Mouse (Mus musculus) embryonic fibroblast, embryonic 13.5 days (primary cell): Measurements from ENCODE around the gene Bcat1. TPM values are rescaled to one million over a fixed set of nuclear protein-coding genes. Genes with fewer than 3 reads are reported as not detected.

Source experiments
- H3K27ac ChIP-seq: 2 replicates; pipeline ENCODE4 v1.5.1; 2012; ENCODE audit warnings: low read length, control low read depth, inconsistent platforms; ENCODE audit not compliant: insufficient read depth
- H3K4me1 ChIP-seq: 2 replicates; pipeline ENCODE4 v1.6.1; 2011; ENCODE audit warnings: low read length; ENCODE audit not compliant: control insufficient read depth, insufficient read depth
- H3K4me3 ChIP-seq: 2 replicates; pipeline ENCODE4 v1.5.1; 2011; ENCODE audit warnings: mild to moderate bottlenecking, control low read depth, low read length; ENCODE audit not compliant: insufficient read depth
- CTCF ChIP-seq: IDR thresholded peaks from 2 replicates; pipeline ENCODE4 v1.5.1; 2011; ENCODE audit warnings: mild to moderate bottlenecking, control low read depth, low read length, moderate library complexity, borderline replicate concordance; ENCODE audit not compliant: insufficient read depth
- POLR2A ChIP-seq: IDR thresholded peaks from 2 replicates; pipeline ENCODE4 v1.6.1; 2011; ENCODE audit warnings: low read depth, mild to moderate bottlenecking, control low read depth, low read length, moderate library complexity
- polyA plus RNA-seq: library from polyadenylated mRNA; stranded (reverse); fragments of >200 nt; gene quantifications from 2 replicates; pipeline ENCODE4 v1.2.4, GENCODE M21; 2011; ENCODE audit warnings: low read depth; ENCODE audit not compliant: missing spikeins, insufficient read length

Gene Bcat1
- polyA plus RNA-seq, 1 experiment = 166 TPM

- Histone ChIP-seq H3K27ac (no peak overlapping the region), H3K4me3 (no peak overlapping the region), H3K4me1 (no peaks in the 10 kb centered on the region)
- TF ChIP-seq CTCF = no peak
- no peak for TF ChIP-seq POLR2A
These were observed 78.8 kb downstream of the Bcat1 start for GRCm38 (mm10) chr6:144997229-144997628.

GRCm38 (mm10) chr6:144992111-144992510 is 83.9 kb downstream of the Bcat1 start:
- no peak overlapping the region for H3K4me3 ChIP-seq
- TF ChIP-seq CTCF = no peak
- no peak for TF ChIP-seq POLR2A
- H3K27ac ChIP-seq = no peak overlapping the region
- H3K4me1 ChIP-seq = no peaks in the 10 kb centered on the region

DNA sequence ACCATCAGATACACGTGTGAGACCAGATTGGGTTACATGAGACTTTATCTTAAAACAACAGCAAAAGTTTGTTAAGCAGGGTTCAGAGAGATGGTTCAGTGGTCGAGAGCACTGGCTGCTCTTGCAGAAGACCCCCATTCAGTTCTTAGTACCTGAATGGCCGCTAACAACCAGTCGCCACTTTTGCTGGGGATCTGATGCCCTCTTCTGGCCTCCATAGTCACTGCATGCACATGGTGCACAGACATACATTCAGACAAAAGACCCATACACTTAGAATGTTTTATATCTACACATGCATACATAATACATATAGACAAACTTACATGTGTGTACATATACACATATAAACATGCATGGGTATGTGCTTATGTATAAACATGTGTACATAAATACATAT is 86.8 kb downstream of the Bcat1 start:
- TF ChIP-seq POLR2A (no peak), CTCF (no peak)
- Histone ChIP-seq H3K4me1 (no peaks in the 10 kb centered on the region), H3K4me3 (no peak overlapping the region), H3K27ac (no peak overlapping the region)

DNA sequence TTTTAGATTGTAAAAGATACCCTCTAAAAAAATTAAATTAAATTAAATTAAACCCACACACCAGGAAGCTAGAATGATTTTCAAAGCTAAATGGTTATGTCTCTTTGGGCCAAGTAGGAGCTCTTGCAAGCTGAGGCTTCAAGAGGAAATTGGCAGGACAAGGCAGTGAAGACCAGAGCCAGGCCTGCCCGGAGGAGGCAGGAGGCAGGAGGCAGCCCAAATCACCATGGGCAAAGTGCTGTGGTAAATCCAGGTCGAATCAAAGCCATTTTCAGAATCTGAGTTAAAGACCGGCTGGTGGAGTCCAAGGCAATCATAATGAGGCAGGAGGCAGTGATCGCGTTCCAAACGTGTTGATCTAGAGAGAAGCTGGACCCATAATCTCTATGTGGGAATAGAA is 88.3 kb downstream of the Bcat1 start:
- Histone ChIP-seq H3K4me1 (no peaks in the 10 kb centered on the region), H3K27ac (no peak overlapping the region), H3K4me3 (no peak overlapping the region)
- no peak for TF ChIP-seq POLR2A
- no peak for TF ChIP-seq CTCF

DNA sequence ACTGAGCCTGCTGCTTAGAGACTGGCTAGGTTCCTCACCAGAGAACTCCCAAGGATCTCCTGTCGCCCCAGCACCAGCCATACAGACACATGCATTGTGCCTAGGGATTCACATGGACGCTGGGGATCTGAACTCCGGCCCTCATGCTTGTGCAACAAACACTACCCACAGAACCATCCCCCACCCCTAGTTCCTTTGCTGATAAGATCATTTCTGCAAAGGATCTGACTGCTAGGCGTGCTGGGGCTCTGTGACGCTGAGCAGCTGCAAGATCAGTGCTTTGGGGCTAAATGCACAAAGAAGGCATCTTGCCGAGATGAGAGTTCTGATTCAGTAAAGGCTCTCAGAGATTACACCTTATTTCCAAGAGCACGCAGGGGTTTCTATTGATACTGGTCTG is 88.8 kb downstream of the Bcat1 start:
- TF ChIP-seq CTCF = no peak
- no peak overlapping the region for H3K27ac ChIP-seq
- H3K4me3 ChIP-seq = no peak overlapping the region
- no peaks in the 10 kb centered on the region for H3K4me1 ChIP-seq

- Histone ChIP-seq H3K4me3 (no peak overlapping the region), H3K27ac (no peak overlapping the region), H3K4me1 (no peaks in the 10 kb centered on the region)
- TF ChIP-seq CTCF = no peak
- no peak for TF ChIP-seq POLR2A
These were observed 91.8 kb downstream of the Bcat1 start for GRCm38 (mm10) chr6:144984221-144984620.

- TF ChIP-seq POLR2A (no peak), CTCF (no peak)
- H3K4me3 ChIP-seq = no peak overlapping the region
- no peak overlapping the region for H3K27ac ChIP-seq
- no peaks in the 10 kb centered on the region for H3K4me1 ChIP-seq
These were observed 93.9 kb downstream of the Bcat1 start for GRCm38 (mm10) chr6:144982093-144982492.

DNA sequence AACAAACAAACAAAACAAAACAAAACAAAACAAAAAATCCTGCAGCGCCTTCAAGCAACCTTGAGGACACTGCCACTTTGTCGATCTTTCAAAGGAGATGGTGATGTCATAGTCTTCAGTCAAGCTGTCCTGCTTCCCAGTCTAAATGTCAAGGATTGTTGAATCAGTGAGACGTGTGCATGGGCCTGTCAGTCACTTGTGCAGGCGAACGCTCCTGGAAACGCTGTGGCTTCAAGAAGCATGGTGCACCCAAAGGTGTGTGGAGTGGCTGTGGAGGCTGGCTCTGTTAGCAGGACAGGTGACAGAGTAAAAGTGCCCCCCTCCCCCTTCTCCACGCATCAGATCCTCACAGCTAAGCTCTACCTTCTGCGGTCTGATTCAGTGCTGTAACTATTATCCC is 103.6 kb downstream of the Bcat1 start:
- Histone ChIP-seq H3K27ac (no peak overlapping the region), H3K4me3 (no peak overlapping the region), H3K4me1 (no peaks in the 10 kb centered on the region)
- TF ChIP-seq POLR2A (no peak), CTCF (no peak)

DNA sequence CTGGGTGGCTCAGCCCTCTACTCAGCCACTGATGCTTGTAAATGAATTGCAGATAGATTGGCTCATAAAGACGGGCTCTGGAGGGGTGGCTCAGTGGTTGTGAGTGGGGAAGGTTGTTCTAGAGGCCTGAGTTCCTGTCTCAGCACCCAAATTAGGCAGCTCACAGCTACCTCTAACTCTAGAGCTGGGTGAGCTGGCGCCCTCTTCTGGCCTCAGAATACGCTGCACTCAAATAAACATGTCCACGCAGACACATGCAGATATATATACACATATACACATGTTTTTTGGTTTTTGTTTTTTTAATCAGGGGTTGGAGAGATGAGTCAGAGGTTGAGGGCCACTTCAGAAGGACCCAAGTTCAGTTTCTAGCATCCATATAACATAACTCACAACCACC is 105.1 kb downstream of the Bcat1 start:
- Histone ChIP-seq H3K4me3 (no peak overlapping the region), H3K27ac (no peak overlapping the region), H3K4me1 (no peaks in the 10 kb centered on the region)
- TF ChIP-seq POLR2A (no peak), CTCF (no peak)

DNA sequence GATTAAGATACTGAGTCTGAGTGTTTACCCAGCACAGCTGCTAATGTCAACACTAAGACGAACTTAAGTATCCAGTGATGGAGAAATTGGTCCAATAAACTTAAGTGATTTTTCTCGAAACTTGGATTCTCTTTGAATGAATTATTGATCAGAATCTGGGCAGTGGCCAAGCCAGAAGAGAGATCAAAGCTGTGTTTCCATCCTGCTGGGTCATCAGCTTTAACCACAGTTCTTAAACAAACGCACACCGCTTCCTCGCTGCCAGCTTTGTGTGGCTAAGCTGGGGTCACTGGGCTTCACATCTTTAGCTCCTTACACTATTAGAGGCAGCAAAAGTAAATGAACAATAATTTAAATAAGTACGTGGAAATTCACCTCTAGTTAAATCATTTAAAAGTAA is 108.4 kb downstream of the Bcat1 start:
- no peak overlapping the region for H3K27ac ChIP-seq
- no peak overlapping the region for H3K4me3 ChIP-seq
- TF ChIP-seq CTCF (no peak), POLR2A (no peak)
- no peaks in the 10 kb centered on the region for H3K4me1 ChIP-seq

- Histone ChIP-seq H3K4me1 (no peaks in the 10 kb centered on the region), H3K4me3 (no peak overlapping the region), H3K27ac (no peak overlapping the region)
- no peak for TF ChIP-seq CTCF
- no peak for TF ChIP-seq POLR2A
These were observed 111.8 kb downstream of the Bcat1 start for GRCm38 (mm10) chr6:144964205-144964604.
